Mouse (Mus musculus) erythroblast, embryonic 14.5 days (primary cell): ENCODE data around the gene Pygl. TPM values are rescaled to one million over a fixed set of nuclear protein-coding genes. Genes with fewer than 3 reads are reported as not detected.

Experiments used
- H3K27me3 ChIP-seq: 2 replicates; pipeline ENCODE4 v1.6.1; 2012; ENCODE audit warnings: inconsistent platforms; ENCODE audit not compliant: control insufficient read depth
- H3K36me3 ChIP-seq: 2 replicates; pipeline ENCODE4 v1.6.1; 2012; ENCODE audit warnings: mild to moderate bottlenecking, inconsistent platforms; ENCODE audit not compliant: control insufficient read depth
- H3K4me1 ChIP-seq: 2 replicates; pipeline ENCODE4 v1.6.1; 2012; ENCODE audit warnings: inconsistent platforms; ENCODE audit not compliant: control insufficient read depth
- H3K4me3 ChIP-seq: replicated peaks from 2 replicates; pipeline ENCODE3; 2012; ENCODE audit warnings: moderate library complexity, mild to moderate bottlenecking, inconsistent platforms
- H3K9me3 ChIP-seq: 2 replicates; pipeline ENCODE4 v1.6.1; 2012; ENCODE audit warnings: low read length, inconsistent platforms, mixed read lengths; ENCODE audit not compliant: control insufficient read depth
- GATA1 ChIP-seq: IDR thresholded peaks from 2 replicates; pipeline ENCODE4 v1.6.1; 2012; ENCODE audit warnings: low read length, inconsistent platforms, mixed read lengths
- TAL1 ChIP-seq: IDR thresholded peaks from 3 replicates; pipeline ENCODE4 v1.6.1; 2012; ENCODE audit warnings: low read length, inconsistent platforms, mixed read lengths
- polyA plus RNA-seq: library from polyadenylated mRNA; stranded (reverse); fragments of >175 nt; gene quantifications from 2 replicates; pipeline ENCODE4 v1.2.3, GENCODE M21; 2012

Pygl gene
- polyA plus RNA-seq, 1 experiment, result 0.15 TPM

DNA sequence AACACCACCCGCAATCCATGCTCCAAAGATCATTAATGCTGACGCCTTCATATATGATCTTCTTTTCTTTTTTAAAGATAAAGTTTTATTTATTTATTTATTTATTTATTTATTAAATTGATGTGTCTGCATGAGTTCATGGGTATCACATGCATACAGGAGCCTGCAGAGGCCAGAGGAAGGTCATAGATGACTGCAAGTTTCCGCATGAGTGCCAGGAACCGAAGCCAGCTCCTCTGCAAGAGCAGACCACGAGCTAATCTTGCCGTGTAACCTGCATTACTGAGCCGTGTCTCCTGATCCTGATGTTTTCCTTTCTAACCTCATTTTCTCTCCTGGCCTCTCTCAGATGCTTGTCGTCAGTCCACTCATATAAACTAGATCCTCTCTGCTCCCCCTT, 17.0 kb downstream of the Pygl start:
- H3K9me3 ChIP-seq, result no peaks in the 10 kb centered on the region
- H3K4me1 ChIP-seq, result no peaks in the 10 kb centered on the region
- TF ChIP-seq TAL1 (no peak), GATA1 (no peak)
- no peaks in the 10 kb centered on the region for H3K27me3 ChIP-seq
- H3K4me3 ChIP-seq, result no peak overlapping the region
- H3K36me3 ChIP-seq, result no peaks in the 10 kb centered on the region; the same call in 1 of the 2 replicates

DNA sequence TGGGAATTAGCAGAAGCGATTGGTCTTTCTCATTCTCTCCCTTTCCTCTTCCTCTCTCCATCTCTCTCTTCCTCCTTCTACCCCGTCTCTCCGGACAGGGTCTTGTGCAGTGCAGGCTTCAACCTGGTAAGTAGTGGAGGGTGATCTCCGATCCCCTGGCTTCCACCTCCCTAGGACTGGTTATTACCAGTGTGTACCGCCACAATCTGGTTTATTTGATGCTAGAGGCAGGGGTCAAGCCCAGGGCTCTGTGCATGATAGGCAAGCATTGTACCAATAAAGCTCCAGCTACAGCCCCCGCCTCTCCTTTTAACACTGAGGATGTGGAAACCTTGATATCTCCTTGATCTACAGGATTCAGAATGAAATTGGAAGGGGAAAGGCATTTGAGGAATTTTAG, 17.7 kb downstream of the Pygl start:
- Histone ChIP-seq H3K36me3 (no peaks in the 10 kb centered on the region; the same call in 1 of the 2 replicates), H3K27me3 (no peaks in the 10 kb centered on the region)

DNA sequence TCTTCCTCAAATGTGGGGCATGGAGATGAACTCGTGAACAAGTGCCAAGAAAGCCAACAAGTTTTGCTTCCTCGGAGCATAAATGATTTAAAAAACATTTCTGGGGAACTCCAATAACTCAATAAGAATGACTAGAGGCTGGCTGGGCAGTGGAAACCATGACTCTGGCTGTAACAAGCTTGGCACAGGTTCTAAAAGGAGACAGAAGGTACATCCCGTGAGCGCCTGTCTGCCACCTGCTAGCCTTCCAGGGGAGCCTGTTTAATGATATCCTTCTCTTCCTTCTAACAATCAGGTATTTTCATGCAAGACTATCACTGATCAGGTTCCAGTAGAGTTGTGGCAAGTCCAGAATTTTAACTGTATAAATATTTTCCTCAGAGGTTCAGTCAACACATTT, 18.8 kb downstream of the Pygl start:
- Histone ChIP-seq H3K4me3 (no peak overlapping the region), H3K9me3 (no peaks in the 10 kb centered on the region), H3K4me1 (no peaks in the 10 kb centered on the region), H3K27me3 (no peaks in the 10 kb centered on the region), H3K36me3 (no peaks in the 10 kb centered on the region; the same call in 1 of the 2 replicates)
- no peak for TF ChIP-seq TAL1
- TF ChIP-seq GATA1, result no peak

More for the DNA sequence above, 17.7 kb downstream of the Pygl start:
- TF ChIP-seq GATA1, result no peak
- no peak for TF ChIP-seq TAL1
- Histone ChIP-seq H3K4me1 (no peaks in the 10 kb centered on the region), H3K9me3 (no peaks in the 10 kb centered on the region), H3K4me3 (no peak overlapping the region)

DNA sequence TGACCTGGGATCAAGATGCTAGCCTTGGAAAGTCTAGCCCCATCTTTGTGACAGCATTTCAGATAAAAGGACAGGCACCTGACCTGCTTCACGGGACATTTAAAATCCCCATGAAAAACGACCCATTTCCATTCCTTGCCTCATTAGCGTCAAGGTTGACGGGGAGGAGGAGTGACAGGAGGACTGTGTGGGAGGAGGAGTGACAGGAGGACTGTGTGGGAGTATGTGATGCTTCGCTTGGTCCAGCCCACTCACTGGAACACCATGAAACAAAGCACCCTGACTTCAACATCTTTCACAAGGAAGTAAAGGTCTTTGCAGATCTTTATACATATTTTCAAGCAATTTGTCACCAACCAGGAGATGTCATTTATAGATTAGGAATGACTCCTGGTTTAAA, 23.1 kb downstream of the Pygl start:
- no peak overlapping the region for H3K4me3 ChIP-seq
- peaks cover 4% of the 10 kb centered on the region; the same call in 1 of the 2 replicates for H3K36me3 ChIP-seq
- no peaks in the 10 kb centered on the region for H3K4me1 ChIP-seq
- no peaks in the 10 kb centered on the region for H3K9me3 ChIP-seq
- no peaks in the 10 kb centered on the region for H3K27me3 ChIP-seq
- TF ChIP-seq TAL1, result no peak
- no peak for TF ChIP-seq GATA1

DNA sequence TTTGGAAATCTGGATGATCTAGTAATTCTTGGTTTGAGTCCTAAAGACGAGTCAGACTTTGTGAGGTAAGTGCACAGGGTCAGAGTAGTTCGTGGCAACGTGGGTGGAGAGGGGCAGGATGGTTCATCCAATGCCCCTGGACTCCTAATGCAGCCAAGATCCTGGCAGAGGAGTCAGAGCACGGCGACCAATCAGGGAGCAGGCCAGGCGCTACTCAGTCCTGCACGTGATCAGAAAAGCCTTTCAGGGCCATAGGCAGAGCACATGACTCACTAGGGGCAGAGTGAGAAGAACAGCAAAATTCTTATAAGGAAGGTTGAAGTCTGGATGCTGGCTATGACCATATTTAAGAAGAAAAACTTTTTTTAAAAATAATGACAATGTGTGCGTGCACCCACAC, 26.9 kb downstream of the Pygl start:
- H3K9me3 ChIP-seq, result no peaks in the 10 kb centered on the region
- H3K27me3 ChIP-seq, result no peaks in the 10 kb centered on the region
- H3K36me3 ChIP-seq, result peaks cover 6% of the 10 kb centered on the region; the same call in 1 of the 2 replicates
- TF ChIP-seq TAL1 (no peak), GATA1 (no peak)
- H3K4me3 ChIP-seq, result no peak overlapping the region
- no peaks in the 10 kb centered on the region for H3K4me1 ChIP-seq

DNA sequence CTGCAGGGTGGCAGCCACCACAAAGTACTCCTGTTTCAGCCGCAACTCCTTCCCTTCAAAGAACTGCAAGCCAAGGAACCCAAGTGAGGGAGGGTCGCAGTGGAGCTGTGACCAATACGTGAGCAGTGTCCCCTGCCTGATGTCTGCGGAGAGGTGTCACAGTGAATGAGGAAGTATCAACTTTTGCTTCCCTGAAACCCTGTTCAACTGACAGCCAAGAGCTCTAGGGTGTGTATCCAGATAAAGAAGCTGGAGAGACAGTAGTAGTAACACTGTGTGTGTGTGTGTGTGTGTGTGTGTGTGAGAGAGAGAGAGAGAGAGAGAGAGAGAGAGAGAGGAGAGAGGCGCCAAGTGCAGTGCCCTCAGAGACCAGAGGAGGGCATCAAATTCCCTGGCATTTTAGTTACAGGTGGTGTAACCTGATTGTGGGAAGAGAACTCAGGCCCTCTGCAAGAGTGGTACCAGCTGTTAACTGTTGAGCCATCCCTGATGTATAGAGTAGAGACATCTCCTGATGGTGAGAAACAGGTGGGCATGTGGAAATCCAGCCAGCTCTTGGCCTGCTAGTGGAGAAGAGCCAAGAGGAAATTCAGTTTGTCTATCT, 29.3 kb downstream of the Pygl start:
- Histone ChIP-seq H3K4me3 (no peak overlapping the region), H3K27me3 (no peaks in the 10 kb centered on the region), H3K9me3 (no peaks in the 10 kb centered on the region), H3K4me1 (no peaks in the 10 kb centered on the region), H3K36me3 (peaks cover 6% of the 10 kb centered on the region; the same call in 1 of the 2 replicates)
- TF ChIP-seq TAL1 (no peak), GATA1 (no peak)

DNA sequence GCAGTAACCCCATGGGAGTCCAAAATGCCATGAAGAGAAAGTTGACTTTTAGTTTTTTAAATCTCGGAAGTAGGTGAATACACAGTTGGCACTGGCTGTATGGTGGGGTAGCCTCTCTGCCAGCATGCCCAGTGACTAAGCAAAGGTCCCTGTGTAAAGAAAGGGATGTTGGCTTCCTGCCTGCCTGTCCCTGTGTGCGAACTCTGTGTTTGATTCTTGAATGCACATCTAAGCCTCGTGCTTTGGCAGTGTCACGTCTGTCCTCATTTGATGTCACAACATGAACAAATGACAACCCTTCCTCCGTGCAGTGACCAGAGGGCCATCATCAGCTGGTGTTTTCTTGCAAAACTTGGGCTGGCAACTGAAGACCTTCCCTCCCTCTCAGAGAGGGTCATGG, 34.9 kb downstream of the Pygl start:
- no peak for TF ChIP-seq GATA1
- no peak for TF ChIP-seq TAL1
- Histone ChIP-seq H3K4me3 (no peak overlapping the region), H3K36me3 (peaks cover 2% of the 10 kb centered on the region; the same call in 1 of the 2 replicates), H3K4me1 (no peaks in the 10 kb centered on the region), H3K9me3 (no peaks in the 10 kb centered on the region), H3K27me3 (no peaks in the 10 kb centered on the region)

DNA sequence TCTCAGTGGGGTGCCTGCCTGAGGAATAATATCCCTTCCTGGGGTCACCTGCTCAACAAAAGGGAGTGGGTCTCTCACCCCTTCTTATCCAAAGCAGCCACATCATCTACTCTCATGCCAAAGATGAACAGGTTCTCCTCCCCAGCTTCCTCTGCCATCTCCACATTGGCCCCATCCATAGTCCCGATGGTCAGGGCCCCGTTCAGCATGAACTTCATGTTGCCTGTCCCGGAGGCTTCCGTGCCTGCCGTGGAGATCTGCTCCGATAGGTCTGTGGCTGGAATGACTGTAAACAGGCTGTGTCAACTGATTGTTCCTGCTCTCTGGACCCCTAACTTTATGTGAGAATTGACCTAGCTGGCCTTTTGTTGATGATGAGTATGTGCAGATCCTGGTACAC, 35.9 kb downstream of the Pygl start:
- Histone ChIP-seq H3K27me3 (no peaks in the 10 kb centered on the region), H3K36me3 (peaks cover 2% of the 10 kb centered on the region; the same call in 1 of the 2 replicates), H3K4me3 (no peak overlapping the region), H3K4me1 (no peaks in the 10 kb centered on the region), H3K9me3 (no peaks in the 10 kb centered on the region)
- no peak for TF ChIP-seq GATA1
- TF ChIP-seq TAL1, result no peak

DNA sequence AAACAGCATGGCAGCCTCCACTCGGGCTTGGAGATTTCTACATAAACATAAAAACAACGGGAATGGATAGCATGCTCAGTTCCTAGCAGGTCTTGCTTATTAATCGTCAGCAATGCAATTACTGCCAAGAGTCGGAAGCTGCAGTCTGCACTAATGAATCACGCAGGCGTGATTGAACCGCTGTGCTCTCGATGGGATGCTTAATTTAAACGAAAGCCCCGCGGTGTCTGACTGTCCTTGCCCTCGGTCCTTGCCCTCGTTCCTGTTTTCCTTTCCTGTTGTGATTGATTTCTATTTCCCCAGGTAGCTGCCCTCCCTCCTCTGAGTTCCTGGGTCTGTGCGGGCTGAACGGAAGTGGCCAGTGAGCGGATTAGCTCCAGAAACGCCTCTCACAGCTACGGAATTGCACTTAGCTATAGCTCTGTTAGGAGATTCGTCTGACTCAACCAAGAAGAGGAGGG, 39.0 kb downstream of the Pygl start:
- no peaks in the 10 kb centered on the region for H3K27me3 ChIP-seq
- no peaks in the 10 kb centered on the region for H3K9me3 ChIP-seq
- H3K4me3 ChIP-seq, result no peak overlapping the region
- H3K4me1 ChIP-seq, result no peaks in the 10 kb centered on the region
- TF ChIP-seq TAL1, result no peak
- TF ChIP-seq GATA1, result no peak
- no peaks in the 10 kb centered on the region; the same call in 1 of the 2 replicates for H3K36me3 ChIP-seq
